In the genomic region with DNA sequence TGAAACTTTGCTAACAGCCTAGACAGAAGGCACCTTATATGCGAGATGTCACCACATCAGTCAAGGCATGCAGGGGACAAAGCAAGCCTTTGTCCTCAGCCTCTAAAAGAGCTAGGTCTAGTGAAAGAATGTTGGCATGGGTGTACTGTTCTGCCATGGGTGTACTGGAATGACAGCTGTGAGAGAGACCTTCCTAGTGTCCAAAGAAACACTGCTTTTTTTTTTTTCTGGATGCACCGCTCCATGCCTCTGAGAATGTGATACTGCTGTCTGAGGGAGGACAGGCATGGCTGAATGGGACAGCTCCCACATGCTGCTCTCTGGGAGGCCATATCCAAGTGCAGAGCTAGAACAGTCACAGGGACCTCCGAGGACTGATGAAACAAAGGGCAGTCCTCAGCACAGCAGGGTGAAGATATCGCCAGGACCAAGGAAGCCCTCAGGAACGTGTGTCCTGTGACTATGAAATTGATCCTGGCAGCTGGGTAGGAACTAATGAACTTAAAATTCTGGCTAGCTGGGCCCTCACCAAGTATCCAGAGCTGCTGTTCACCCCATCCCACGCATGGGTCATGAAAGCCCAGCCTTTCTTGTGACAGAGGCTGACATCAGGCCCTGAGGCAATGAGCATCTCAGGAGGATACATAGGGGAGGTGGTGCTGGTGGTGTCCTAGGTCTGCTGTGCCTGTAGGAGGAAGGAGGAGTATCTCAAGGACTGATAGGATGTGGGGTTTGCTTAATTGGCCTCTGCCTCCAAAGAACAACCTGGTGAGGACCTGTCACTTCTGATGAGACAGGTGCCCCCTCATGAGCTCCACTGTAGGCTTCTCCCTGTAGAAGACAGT, we compare ENCODE assay signal across 6 mouse cellular contexts.
DNase-seq lines count a peak whose midpoint lies in the region; ATAC-seq and TF ChIP-seq lines count a peak whose summit lies in the region.
"Not testable (repeated sequence)": the region's sequence is repeated elsewhere in the genome, so short reads cannot be mapped to it uniquely, and the experiment has no call there.

No protein-coding gene starts in this region.

- WGBS in forebrain, embryonic 11.5 days: 77% methylated on average over 6 of the region's 6 CpGs
- WGBS in intestine, embryonic 15.5 days: 71% methylated on average over 6 of the region's 6 CpGs
- WGBS in kidney, embryonic 15.5 days: 43% methylated on average over 6 of the region's 6 CpGs
- WGBS in kidney, postnatal 0 days: 46% methylated on average over 6 of the region's 6 CpGs
- WGBS in neural tube, embryonic 12.5 days: 78% methylated on average over 6 of the region's 6 CpGs

- not testable (repeated sequence) for H3K36me3 ChIP-seq in forebrain, embryonic 11.5 days (ENCODE audit: control insufficient read depth, insufficient read depth, low read length); intestine, embryonic 15.5 days; kidney, embryonic 15.5 days; kidney, postnatal 0 days (ENCODE audit: insufficient read depth, low read length); neural tube, embryonic 12.5 days

- not testable (repeated sequence) for H3K4me2 ChIP-seq in forebrain, embryonic 11.5 days (ENCODE audit: low read depth, low read length, severe bottlenecking); intestine, embryonic 15.5 days (replicated peaks); kidney, embryonic 15.5 days; kidney, postnatal 0 days (ENCODE audit: low read length); neural tube, embryonic 12.5 days (replicated peaks)

- DNase-seq in cerebellum, adult 11-12 months: peak; percentile 4
- DNase-seq in forebrain, embryonic 11.5 days (ENCODE audit: low spot score): not testable (repeated sequence)
- peak; percentile 32 for DNase-seq in kidney, postnatal 0 days (ENCODE audit: low spot score)

- H3K27ac ChIP-seq in forebrain, embryonic 11.5 days (ENCODE audit: low read depth, low read length); intestine, embryonic 15.5 days; kidney, embryonic 15.5 days; kidney, postnatal 0 days; neural tube, embryonic 12.5 days: not testable (repeated sequence)

- H3K9ac ChIP-seq in forebrain, embryonic 11.5 days (ENCODE audit: low read length); intestine, embryonic 15.5 days; kidney, embryonic 15.5 days; kidney, postnatal 0 days (ENCODE audit: low read depth, low read length); neural tube, embryonic 12.5 days: not testable (repeated sequence)

- ATAC-seq in forebrain, embryonic 11.5 days (replicated peaks; ENCODE audit: low FRiP score): 0 out of 2 replicates have a peak, but pooled peaks have one; percentile 36
- ATAC-seq in intestine, embryonic 15.5 days: 0 out of 2 replicates have a peak, but pooled peaks have one; percentile 34
- ATAC-seq in kidney, embryonic 15.5 days (replicated peaks; ENCODE audit: low FRiP score): peak; percentile 75
- ATAC-seq in kidney, postnatal 0 days (replicated peaks; ENCODE audit: low FRiP score, low read depth): peak; percentile 36; the same call in 1 of the 2 replicates
- ATAC-seq in neural tube, embryonic 12.5 days (ENCODE audit: low FRiP score, low read depth): 0 out of 2 replicates have a peak, but pooled peaks have one; percentile 9

- TF ChIP-seq CTCF in kidney, postnatal 0 days (IDR thresholded peaks at IDR 0.05; ENCODE audit: low read depth): not testable (repeated sequence)

- H3K27me3 ChIP-seq in forebrain, embryonic 11.5 days (ENCODE audit: control insufficient read depth, insufficient read depth, low read length); intestine, embryonic 15.5 days (replicated peaks); kidney, embryonic 15.5 days; kidney, postnatal 0 days (ENCODE audit: insufficient read depth, low read length); neural tube, embryonic 12.5 days (replicated peaks): not testable (repeated sequence)

- H3K4me3 ChIP-seq in forebrain, embryonic 11.5 days (ENCODE audit: low read depth, low read length); intestine, embryonic 15.5 days (replicated peaks); kidney, embryonic 15.5 days (replicated peaks); kidney, postnatal 0 days (replicated peaks; ENCODE audit: low read depth, low read length); neural tube, embryonic 12.5 days: not testable (repeated sequence)

- not testable (repeated sequence) for H3K9me3 ChIP-seq in forebrain, embryonic 11.5 days (ENCODE audit: control insufficient read depth, low read length); intestine, embryonic 15.5 days; kidney, embryonic 15.5 days (replicated peaks); kidney, postnatal 0 days (replicated peaks; ENCODE audit: low read length); neural tube, embryonic 12.5 days

- H3K4me1 ChIP-seq in forebrain, embryonic 11.5 days (replicated peaks; ENCODE audit: control insufficient read depth, insufficient read depth, low read length); intestine, embryonic 15.5 days (replicated peaks); kidney, embryonic 15.5 days; kidney, postnatal 0 days (replicated peaks; ENCODE audit: insufficient read depth, low read length); neural tube, embryonic 12.5 days: not testable (repeated sequence)

Comparison
In these comparisons a context has a peak if more than half of its experiments do, and no peak if none do; other contexts are left out.
1. ATAC-seq: peak in every context shown above with its lines; median percentile 75 in kidney, embryonic 15.5 days; 36 in forebrain, embryonic 11.5 days; 36 in kidney, postnatal 0 days; 34 in intestine, embryonic 15.5 days; 9 in neural tube, embryonic 12.5 days.